Mouse (Mus musculus): ENCODE measurements around the gene Gm11437. TPM values are rescaled to one million over a fixed set of nuclear protein-coding genes. Genes with fewer than 3 reads are reported as not detected.

The Gm11437 gene
- not detected in 2 replicates for polyA plus RNA-seq (2012)

DNA sequence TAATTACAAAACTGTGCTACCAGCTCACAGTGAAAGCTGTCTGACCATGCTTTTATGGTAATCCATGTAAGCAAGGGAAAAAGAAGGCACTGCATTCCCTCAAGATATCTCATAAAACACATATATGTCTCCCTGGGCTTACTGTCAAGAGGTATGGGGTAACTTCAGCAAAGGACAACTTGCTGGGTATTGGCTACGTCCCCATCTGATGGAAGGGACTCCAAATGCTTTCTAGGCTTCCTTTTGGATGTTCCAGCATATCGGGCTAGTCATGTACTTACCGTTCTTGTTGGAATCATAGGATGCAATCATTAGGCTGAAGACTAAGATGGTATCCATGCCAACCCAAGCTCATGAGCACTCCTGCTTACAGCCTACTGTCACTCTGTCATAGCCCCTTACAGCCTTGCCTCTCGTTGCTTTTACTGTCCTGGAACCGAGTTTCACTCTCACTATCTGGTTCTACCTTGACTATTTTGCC is at the start of gene Gm11437:
Gm11437 (minus strand) TSS at position 431 of the 481 bp plus-strand sequence.

DNA sequence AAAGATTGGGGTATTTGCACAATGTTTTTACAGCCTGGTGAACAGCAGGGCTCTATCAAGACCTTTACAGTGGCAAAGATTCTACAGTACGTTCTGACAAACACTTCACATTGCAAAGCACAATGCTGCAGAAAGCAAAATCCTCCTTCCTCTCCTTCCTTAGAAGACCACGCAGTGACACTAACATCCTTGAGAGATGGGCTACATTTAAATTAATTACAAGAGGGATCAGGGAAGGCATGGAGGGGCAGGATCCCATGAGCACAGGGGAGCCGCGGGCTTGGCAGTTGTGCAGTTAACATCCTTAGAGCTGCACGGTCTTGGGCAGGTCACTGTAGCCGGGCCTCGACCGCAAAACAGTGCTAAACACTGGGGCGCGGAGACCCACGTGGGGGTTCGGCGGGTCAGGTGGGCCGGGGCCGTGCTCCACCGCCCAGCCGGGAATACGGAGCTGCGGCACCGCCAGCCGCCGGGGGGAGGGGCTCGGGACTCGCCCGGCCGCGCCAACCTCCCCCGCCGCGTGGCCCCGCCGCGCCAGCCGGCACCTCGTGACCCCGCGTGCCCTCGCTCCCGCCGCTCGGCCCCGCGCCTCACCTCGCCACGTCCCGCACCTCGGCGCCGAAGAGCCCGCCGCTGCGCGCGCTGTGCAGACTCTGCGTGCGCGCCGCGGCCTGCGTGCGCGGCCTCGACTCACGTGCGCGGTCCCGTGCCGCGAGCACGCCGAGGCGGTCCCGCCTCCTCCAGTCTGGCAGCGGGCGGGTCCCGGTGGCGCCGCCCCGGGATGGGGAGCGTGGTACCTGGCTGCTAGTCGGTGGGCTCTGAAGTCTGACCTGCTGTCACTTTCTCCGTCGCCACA is 38.1 kb downstream of the Gm11437 start, which contains the start of the genes Tada2a and Acaca:
Tada2a (minus strand) TSS at position 658 of the 856 bp plus-strand sequence.
Acaca (plus strand) TSS at position 730 of the 856 bp plus-strand sequence.

Other genes with a start within 250 kb of the Gm11437 start
- 2.1 and 2.6 TPM in 2 replicates for gene Ddx52, start 225.4 kb downstream of the Gm11437 start, polyA plus RNA-seq (2012)
- 5.8 and 7.4 TPM in 2 replicates for gene Synrg, start 203.0 kb downstream of the Gm11437 start, polyA plus RNA-seq (2012)
- 0.17 TPM in 1 of 2 replicates, not detected in the other for gene Dusp14, start 98.2 kb downstream of the Gm11437 start, polyA plus RNA-seq (2012)
- 2.3 and 2.6 TPM in 2 replicates for gene Tada2a, start 37.9 kb downstream of the Gm11437 start, polyA plus RNA-seq (2012)
- gene Acaca, start 37.8 kb downstream of the Gm11437 start, polyA plus RNA-seq (2012) = 7.2 and 8.2 TPM in 2 replicates

Measured in megakaryocyte-erythroid progenitor cell, adult 5 weeks (primary cell).